Mouse (Mus musculus): ENCODE results near the gene Gm9602. TPM values are rescaled to one million over a fixed set of nuclear protein-coding genes. Genes with fewer than 3 reads are reported as not detected.
"Not testable (repeated sequence)": the region's sequence is repeated elsewhere in the genome, so short reads cannot be mapped to it uniquely, and the experiment has no call there.

Gene Gm9602
- not detected for total RNA-seq (2021)
- long read RNA-seq, result 0 reads

DNA sequence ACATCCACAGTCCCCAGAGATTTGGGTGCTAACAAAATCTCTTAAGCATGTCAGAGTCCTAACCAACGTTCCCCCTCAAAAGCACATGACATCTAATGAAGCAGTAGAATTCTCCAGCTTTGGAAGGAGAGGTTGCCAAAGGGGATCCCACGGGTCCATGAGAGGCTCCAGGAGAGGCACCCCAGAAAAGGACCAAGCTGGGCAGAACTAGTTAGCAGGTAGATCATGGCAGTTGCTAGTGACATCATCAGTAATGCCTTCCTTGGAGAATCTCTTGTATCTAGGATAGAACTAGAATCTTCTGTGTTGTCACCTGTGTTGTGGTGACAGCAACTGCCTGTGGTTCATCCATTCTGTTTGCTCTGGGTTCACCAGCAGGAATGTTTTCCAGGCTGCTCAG lies at the start of gene Gm9602:
TSS of gene Gm9602 (plus strand) at position 301 of the 400 bp plus-strand sequence.
- DNase-seq (ENCODE audit: low spot score in 2 of 2), result not testable (repeated sequence)

DNA sequence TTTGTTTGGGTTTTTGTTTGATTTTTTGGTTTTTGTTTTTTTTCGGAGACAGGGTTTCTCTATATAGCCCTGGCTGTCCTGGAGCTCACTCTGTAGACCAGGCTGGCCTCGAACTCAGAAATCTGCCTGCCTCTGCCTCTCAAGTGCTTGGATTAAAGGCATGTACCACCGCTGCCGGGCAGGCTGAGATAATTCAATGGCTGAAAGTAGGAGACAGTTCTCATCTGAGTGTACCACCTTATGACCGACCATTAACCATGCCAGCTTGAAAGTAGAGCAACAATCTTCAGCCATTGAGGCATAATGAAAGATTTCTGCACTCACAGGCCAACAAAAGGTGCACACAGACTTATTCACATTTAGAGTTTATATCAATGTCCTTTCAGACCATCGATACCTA lies 30.3 kb downstream of the Gm9602 start:
- not testable (repeated sequence) for DNase-seq (ENCODE audit: low spot score in 2 of 2)

DNA sequence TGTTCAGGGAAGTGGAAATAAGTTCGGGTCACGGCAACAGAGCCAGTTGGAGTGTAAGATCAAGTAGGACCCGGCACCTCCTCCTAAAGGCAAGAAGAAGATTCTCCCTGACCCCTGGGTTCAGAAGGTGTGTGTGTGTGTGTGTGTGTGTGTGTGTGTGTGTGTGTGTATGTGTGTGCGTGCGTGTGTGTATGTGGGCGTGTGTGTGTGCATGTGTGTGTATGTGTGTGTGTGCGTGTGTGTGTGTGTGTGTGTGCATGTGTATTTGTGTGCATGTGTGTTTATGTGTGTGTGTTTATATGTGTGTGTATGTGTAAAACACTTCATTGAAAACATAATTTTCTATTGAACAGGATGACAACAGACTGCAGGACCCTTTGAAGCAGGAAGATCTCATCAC lies 45.8 kb downstream of the Gm9602 start:
- not testable (repeated sequence) for DNase-seq (ENCODE audit: low spot score in 2 of 2)

Other genes with a start within 250 kb of the Gm9602 start
- gene Gm3047, start 220.9 kb upstream of the Gm9602 start, total RNA-seq (2021), result not detected
- under 1 TPM; 0.30 to 0.51 TPM for gene Gm8159, start 144.0 kb upstream of the Gm9602 start, total RNA-seq (2021)
- gene Gm3239, start 112.1 kb upstream of the Gm9602 start, total RNA-seq (2021), result under 1 TPM in 1 of 2 experiments, not detected in 1; 0.33 TPM
- gene Gm7876, start 67.1 kb upstream of the Gm9602 start, total RNA-seq (2021), result not detected
- gene Gm3252, start 49.6 kb upstream of the Gm9602 start, total RNA-seq (2021), result under 1 TPM in 1 of 2 experiments, not detected in 1; 0.22 TPM
- not detected for gene Gm3269, start 61.8 kb downstream of the Gm9602 start, total RNA-seq (2021)
- gene Gm3264, start 79.2 kb downstream of the Gm9602 start, total RNA-seq (2021), result 10 to 100 TPM in 1 of 2 experiments, 1 to 10 TPM in 1; 9.0 to 12.1 TPM
- not detected for gene Gm3278, start 116.1 kb downstream of the Gm9602 start, total RNA-seq (2021)
- not detected for gene Gm8297, start 207.6 kb downstream of the Gm9602 start, total RNA-seq (2021)
- gene Gm3298, start 239.6 kb downstream of the Gm9602 start, total RNA-seq (2021), result not detected

All from layer of hippocampus, adult 18-20 months (tissue).